Mouse (Mus musculus) natural killer cell, adult 2 months (primary cell): ENCODE data around the gene Lztr1.
A peak's percentile ranks its signal among the peaks of the same experiment; 100 is the strongest.

Experiments
- DNase-seq, 2 experiments: peaks; one replicate each; pipeline ENCODE4 v3.0.0; 2022; ENCODE audit warnings: low spot score in 2 of 2

Gene Lztr1

DNA sequence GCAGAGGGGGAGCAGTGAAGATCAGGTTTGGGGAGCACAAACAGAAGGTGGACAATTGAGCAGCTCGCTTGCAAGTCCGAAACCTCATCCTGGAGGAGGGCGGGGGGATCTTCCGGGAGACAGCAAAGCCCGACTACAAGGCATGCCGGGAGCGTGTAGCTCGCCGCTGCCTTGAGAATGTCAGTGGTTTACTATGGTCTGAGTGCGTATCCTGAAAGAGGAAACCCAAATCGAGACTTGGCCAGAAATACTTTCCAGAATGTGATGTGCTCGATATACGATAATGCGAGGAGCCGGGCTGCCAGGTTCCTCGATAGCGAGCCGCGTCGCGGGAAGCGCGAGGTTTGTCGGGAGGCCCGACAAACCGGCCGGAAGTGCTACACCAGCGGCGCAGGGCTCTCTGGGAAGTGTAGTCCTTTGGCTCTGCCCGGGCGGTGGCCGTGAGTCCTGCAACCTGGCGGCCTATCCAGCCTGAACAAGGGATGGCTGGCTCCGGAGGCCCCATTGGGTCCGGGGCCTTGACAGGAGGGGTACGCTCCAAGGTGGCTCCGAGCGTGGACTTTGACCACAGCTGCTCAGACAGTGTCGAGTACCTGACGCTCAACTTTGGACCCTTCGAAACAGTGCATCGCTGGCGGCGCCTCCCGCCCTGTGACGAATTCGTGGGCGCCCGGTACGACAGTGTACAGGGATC lies at the start of gene Lztr1:
Gene Lztr1 (plus strand): TSS at position 143 of the 694 bp plus-strand sequence.
- peak; percentile 74 to 77 for DNase-seq

DNA sequence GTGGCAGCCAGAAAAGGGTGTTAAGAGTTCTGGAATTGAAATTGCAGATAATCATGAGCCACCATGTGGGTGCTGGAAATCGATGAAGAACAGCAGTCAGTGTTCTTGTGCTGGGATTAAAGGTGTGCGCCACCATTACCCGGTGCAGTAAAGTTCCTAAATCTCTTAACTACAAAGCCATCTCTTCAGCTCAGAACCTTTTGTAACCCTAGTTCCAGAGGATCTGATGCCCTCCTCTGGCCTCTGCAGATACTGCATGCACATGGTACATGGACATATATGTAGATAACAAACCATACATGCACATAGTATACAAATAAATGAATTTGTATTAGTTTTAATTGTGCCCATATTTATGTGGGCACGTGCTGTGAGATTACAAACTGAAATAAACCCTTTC lies 48.2 kb upstream of the Lztr1 start:
- DNase-seq: peak; percentile 13 to 53

DNA sequence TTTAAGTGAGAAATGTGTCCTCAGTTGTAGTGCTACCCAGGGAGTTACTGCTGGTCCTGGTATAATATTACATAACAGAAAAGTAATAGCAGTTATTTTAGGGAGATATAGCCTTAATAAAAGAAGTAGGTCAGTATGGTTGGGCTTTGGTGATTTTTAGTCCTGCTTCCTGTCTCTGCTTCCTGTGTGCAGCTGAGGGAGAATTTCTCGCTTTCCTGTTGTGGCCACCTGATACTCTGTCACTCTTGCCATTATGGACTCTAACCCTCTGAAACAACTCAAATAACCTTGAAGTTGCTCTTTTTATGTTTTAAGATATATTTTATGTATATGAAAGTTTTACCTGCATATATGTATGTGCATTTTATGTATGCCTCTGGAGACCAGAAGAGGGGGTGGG lies 46.9 kb upstream of the Lztr1 start:
- peak in 1 of 2 experiments; percentile 5 for DNase-seq

DNA sequence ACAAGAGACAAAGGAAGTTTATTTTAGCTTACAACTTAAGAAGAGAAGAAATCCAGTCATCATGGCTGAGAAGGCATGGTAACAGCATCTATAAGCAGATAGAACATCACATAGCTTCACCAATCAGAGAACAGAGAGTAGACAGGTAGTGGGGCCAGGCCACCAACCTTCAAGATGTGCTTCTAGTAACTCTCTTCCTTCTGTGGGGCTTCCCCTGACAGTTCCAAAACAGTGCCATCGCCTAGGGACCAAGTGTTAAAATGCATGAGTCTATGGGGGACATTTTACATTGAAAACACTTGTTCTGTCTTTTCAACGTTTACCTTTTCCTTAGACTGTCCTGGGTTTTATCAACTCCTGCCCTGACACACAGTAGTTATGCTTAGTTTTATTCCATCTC lies 45.3 kb upstream of the Lztr1 start:
- DNase-seq: no peak

DNA sequence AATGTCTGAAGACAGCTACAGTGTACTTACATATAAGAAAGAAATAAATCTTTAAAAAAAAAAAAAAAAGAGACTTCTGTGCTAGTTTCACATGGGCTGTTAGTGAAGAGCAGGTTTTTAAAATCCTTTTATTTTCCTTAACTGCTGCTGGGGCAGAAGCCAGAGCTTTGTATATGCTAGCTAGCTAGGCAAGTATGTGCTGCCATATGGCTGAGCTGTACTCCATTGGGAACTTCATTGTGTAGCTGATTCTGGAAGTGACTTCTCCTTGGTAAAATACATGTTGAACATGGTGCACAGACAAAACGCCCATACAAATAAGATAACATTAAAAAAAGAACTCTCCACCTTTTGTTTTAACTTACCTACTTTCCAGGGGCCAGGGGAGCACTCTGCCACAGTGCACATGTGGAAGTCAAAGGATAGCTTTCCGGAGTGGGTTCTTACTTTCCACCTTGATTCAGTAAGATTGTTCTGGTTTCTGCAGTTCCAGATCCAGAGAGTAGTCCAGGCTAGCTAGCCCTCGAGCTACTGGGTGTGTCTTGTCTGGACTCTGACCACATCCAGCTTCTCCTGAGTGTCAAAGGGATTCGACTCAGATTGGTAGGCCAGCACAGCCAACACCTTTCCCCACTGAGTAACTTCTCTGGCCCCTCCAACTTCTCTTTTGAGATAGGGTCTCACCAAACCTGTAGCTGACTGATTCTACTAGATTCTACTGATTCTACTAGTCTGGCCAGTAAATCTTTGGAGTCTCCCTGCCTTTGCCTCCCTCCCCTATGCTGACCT lies 41.4 kb upstream of the Lztr1 start:
- no peak for DNase-seq

DNA sequence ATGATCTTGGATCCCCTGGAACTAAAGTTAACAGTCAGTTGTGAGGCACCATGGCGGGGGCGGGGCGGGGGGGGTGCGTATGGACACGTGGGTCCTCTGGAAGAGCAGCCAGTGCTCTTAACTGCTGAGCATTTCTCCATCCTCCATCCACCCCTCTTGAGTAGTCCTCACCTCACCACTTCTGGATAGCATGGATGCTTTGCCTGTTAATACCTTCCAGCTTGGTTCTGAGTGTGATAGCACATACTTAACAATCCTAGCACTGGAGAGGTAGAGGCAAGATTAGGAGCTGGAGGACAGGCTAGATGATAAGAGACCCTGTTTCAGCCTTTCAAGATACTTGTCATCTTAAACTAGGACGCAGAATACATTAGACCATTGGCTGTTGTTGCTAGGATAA lies 36.0 kb upstream of the Lztr1 start:
- no peak for DNase-seq

DNA sequence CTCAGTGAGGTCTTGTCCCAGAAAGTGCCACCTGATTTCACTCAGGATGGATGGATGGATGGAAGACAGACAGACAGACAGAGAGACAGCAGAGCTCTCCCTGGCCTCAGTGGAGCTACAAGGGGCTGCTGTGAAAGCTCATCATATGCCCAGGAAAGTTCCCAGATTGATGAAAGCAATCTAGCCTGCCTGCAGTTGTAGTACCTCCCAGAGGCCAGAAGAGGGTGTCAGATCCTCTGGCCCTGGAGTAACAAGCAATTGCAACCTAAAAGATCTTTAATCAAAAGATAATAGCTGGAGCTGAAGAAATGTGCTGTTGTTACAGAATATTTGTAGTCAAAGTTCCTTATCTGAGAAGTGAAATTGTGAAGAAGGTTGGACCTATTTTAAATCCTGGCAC lies 34.4 kb upstream of the Lztr1 start:
- peak; percentile 11 to 32 for DNase-seq

DNA sequence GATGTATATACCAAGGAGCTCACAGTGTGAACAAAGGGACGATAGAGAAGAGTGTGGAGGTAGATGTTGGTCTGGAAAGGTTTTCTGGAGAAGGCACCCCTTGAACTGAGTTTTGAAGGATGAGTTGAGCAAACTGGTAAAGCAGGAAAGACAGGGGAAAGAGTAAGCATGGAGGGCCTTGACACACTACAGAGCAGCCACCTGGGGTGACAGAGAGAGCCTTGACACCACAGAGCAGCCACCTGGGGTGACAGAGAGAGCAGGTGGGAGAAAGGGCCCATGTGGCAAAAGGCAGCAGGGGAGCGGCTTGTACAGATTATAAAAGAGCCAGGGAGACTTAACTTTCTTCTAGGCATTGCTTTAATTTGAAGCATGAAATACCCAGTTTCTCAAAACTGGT lies 33.7 kb upstream of the Lztr1 start:
- no peak for DNase-seq

DNA sequence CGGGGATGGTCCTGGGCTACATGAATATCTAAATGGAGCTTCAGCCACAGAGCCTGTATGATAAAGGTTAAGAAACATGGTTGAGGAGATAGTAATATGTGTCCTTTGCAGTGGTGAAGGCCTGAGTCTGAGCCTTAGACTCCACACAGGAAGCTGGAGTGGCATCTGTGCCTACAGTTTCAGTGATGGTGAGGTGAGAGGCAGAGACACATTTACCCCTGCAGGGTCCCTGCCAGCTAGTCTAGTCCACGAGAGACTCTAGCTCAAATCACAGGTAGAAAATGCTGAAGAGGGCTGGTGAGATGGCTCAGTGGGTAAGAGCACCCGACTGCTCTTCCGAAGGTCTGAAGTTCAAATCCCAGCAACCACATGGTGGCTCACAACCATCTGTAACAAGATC lies 33.2 kb upstream of the Lztr1 start:
- no peak for DNase-seq

DNA sequence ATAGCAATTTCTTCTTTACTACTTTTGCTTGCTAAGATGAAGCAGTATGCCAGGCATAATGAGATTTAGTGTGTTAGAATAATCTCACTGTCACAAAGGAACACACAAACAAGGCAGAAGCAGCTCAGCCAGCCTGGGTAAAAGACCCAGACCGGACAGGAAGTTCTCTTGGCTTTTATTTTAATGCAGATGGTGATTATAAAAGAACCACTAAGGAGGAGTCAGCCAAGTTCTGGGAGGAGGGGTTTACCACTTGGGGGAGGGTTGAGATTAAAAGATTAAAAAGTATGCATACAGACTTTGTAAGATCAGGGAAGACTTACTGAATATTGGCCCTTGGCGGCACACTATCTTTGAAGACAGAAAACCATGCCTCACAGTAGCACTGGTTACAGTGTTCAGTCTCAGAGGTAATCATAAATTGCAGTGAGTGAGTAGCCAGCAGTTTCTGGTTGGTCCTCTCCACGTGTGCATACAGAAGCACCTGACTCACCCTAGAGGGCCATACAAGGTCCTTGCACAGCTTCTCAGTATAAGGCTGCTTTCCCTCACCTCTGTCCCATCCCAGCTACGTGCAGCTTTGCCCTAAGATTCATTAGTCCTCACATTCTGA lies 30.1 kb upstream of the Lztr1 start:
- no peak for DNase-seq

DNA sequence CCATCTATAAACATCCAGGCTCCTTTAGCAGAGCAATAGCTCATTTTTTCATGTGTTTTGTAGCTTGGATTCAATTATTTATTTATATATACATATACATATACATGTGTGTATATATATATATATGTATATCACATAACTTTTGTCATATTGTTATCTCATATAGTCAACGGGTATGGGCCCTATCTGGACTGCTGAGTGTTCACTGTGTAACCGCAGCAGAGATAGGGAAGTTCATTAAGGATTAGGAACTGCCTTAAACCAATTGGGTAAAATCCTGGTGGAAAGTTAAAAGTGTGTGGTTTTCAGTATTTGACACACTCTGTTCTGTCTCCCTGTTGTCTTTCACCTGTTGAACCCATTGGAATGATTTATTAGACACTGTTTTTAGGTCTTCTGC lies 27.0 kb upstream of the Lztr1 start:
- no peak for DNase-seq

DNA sequence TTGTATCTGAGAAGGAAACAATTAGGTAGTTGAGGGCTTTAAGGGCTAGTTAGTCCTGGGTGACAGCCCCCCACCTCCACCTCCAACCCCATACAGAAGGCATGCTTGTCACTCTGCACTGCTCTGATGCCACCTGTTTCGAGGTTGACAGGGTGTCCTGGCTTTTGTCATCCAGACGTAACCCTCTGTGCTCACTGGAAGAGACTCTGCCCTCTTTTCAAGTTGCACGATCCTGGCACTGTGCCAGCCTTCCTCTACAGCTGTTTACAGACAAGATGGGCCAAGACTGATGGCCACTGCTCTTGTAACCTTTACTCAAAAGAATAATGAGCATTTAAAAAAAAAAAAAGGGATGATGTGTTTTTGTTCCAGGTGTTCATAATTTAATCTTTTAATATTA lies 22.0 kb upstream of the Lztr1 start:
- no peak for DNase-seq

DNA sequence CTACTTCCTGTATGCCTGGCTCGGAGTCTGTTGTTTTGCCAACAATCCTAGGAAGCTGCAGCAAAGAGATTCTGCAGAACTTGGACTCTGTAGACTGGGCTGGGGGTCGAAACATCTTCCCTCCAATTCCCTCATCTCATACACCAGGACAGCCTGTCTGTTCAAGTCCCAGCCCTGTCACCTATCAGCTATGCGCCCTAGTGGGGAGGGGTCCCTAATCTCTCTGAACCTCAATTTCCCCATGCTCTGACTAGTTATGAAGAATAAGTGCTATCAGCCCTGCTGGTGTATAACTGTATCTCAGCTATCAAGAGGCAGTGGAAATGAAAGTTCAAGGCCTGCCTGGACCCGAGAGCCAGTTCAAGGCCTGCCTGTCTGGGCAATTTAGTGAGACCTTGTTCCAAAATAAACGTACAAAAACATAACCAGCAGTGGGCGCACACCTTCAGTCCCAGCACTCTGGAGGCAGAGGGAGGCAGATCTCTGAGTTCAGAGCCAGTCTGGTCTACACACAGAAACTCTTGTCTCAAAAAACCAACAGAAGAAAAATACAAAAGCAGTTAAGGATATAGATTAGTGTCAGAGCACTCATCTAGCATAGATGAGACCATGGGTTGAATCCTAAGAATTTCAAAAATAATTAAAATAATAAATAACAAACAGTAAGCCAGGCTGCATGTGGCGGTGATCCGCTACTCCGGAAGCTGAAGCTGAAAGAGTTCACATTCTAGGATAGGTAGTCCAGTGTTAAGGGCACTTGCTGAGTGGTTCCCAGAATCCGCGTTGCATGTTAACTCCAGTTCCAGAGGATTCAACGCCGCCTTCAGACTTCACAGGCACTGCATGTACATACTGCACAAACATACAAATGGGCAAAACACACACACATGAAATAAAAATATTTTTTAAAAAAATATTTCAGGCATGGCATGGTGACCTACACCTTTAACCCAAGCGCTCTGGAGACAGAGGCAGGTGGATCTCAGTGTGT lies 19.7 kb upstream of the Lztr1 start:
- no peak for DNase-seq

DNA sequence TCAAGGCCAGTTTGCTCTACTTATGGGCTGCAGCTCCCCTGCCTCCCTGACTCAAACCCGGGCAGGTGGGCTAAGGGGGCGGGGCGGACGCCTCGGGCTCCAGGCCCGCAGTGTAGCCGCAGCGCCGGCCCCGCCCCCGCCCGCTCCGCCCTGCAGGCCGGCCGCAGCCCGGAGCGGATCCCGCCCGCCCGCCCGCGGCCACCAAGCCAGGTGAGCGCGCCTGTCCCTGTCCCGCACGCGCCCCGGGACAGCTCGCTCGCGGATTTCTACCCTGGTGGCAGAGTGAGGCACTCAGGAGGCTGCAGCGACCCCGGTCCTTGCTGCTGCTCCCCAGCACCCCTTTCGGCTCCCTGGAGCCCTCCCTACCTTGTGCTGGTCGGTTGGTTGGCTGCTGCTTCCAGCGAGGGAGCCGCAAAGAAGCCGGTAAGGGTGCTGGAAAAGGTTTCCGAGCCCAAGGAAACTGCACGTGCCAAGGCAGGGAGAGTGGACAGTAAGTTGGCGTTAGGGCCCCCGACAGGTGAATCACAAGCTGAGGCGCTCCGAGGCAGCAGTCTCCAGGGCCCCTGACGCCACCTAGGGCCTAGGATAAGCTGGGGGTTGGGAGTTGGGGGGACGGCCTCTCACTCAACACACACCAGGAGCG lies 18.9 kb upstream of the Lztr1 start, which contains the start of gene Aifm3:
Gene Aifm3 (plus strand): TSS at position 143 of the 643 bp plus-strand sequence.
- no peak for DNase-seq

DNA sequence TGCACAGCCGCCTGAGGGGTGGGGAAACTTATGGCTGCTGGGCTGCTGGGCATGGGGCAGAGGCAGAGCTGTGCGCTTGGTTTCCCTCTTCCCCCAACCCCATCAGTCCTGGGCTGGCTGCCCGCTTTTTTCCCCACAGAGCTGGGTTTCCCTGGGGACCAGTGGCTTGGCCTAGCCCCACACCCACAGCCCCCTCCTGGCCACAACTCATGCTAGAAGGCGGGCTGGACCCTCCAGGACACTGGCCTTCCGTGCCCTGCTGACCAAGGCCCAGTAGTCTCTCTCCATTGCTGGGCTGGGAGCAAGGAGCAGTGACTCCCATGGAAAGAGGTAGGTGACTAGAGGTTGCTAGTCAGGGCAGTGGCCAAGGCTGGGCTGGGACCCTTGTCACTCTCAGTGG lies 17.3 kb upstream of the Lztr1 start:
- DNase-seq: no peak

DNA sequence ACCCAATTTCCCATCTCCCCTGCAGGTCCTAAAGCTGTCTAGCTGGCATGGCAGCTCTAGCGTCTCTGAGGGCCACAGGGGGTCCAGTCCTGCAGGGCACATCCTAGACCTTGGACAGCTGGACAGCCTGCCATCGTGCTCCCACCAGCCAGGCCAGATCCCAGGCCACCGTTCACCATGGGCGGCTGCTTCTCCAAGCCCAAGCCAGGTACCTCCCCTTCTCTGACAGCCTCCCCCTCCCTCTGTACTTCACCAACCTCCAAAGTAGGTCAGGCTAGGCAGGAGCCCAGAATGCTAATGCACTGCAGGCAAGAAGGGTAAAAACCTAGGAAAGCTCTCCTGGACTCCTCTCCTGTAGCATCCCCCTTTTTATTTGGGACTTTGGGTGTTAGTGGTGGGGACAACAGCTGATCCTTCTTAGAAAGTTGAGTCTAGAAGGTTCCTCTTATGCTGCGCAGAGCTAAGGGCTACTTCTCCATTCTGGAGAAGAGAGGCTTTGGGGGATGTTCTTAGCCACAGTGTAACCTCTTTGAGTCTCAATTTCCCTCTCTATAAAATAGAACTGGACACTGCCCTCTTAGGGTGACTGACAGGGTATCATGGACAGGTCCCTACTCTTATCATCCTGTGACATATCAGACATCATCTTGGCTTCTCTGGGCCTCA lies 16.5 kb upstream of the Lztr1 start:
- no peak for DNase-seq

DNA sequence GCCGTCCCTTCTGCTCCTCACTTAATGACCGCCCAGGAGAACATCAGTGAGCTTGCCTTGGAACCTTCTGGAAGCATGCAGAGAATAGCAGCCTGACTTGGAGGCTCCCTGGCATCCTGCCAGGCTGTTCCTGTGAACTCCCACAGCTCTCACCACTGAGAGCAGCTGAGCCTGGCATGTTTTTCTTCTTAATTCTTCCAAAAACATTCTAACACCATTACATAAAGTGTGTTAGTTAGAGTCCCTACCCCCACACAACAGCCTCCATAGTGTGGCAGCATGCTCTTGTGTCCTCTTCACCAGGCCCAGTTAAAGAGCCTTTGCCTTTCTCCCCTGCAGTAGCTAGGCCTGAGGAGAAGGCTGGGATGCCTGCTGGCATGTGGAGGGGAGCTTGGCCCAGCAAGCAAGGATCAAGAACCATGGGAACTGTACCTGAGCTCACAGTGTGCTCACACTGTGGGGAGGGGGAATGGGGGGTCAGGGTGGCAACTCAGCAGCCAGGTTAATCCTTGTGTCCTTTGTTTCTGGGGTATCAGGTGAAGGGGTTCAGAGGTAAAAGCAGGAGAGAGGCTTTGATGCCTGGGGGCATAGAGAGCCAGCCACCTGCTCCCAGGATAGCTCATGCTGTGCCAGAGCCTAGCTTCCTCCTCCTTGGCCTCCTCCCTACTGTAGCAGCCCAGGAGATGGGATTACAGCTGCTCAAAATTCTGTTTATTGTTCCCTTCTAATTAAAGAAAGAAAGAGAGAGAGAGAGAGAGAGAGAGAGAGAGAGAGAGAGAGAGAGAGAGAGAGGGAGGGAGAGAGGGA lies 11.8 kb upstream of the Lztr1 start:
- no peak for DNase-seq

DNA sequence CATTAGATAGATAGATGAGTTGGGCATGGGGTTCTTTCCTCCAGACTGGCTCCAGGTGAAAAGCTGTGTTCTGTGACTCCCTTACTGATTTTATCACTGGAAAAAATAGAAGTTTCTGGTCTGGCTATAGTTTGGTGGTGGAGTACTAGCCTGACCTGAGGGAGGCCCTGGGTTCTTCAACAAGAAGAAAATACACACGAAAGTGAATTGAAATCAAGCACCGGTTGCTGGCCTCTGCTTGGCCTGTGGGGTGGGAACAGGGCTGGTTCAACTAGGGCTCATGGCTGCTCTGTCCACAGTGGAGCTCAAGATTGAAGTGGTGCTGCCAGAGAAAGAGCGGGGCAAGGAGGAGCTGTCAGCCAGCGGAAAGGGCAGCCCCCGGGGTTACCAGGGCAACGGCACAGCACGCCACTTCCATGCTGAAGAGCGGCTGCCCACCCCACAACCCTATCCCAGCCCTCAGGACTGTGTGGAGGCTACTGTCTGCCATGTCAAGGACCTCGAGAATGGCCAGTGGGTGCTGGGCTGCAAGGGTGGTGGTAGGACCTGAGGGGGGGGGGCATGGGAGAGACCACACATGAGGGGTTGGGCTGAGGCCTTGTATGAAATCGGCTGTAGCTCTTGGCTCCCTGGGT lies 9.1 kb upstream of the Lztr1 start:
- DNase-seq: no peak

DNA sequence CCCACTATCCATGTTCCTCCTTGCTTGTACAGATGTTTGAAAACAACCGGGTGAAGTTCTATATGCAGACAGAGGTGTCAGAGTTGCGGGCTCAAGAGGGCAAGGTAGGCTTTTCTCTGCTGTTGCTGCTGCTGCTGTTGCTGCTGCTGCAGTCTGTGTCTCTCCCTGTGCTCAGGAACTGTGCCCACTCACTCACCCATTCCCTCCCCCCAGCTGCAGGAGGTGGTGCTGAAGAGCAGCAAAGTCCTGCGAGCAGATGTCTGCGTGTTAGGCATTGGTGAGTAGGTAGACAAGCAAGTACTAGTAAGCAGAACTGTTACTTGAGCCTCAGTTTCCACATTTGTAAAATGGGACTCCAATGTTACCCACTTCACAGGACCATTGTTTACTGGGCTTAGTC lies 5.8 kb upstream of the Lztr1 start:
- DNase-seq: no peak
